Mouse (Mus musculus): ENCODE measurements at regions not wholly inside any gene's neighbourhood (a gene's known extent, or its start where the extent isn't known, plus 50 kb on each side); places are given as distances from the start of the nearest gene placed in this dataset.

DNA sequence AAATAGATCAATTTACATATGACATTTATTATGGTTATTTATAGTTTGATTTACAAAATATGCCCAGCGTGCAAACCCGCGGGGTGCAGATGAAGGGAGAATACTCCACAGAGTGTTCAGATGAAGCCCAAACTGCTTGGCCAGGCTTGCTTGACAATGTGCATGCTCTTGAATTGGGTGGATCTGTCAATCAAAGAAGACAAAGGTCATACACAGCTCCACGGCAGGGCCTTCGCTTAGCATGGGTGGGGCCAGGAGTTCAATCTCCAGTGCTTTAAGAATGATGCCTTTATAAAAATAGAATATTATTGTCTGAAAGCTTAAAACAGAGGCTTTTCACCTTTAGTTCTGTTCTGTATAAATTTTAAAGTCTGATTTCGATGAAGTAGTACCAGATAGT, 158.3 kb upstream of the Gm10131 start:
- TF ChIP-seq POLR2A (IDR thresholded peaks at IDR 0.05; ENCODE audit: extremely low read depth, insufficient read depth, low read length) (no peak), CTCF (IDR thresholded peaks at IDR 0.05; ENCODE audit: extremely low read depth, insufficient read depth, low read length) (no peak)

All from cortical plate, adult 2 months (tissue).